Mouse (Mus musculus) limb, embryonic 12.5 days (tissue): ENCODE data around the gene Dnajc5g. TPM values are rescaled to one million over a fixed set of nuclear protein-coding genes. Genes with fewer than 3 reads are reported as not detected.

Experiments
- ATAC-seq: fragments of 200-750 bp; cut with Nextera tagmentation; 2 replicates; pipeline ENCODE4 v1.8.0; 2017; ENCODE audit warnings: low read depth, moderate TSS enrichment; ENCODE audit not compliant: insufficient number of reproducible peaks, insufficient read depth, low FRiP score, low TSS enrichment
- H3K27ac ChIP-seq: fragments of 300-500 bp; sonication (generic); 2 replicates; pipeline ENCODE4 v1.5.1; 2016; ENCODE audit warnings: mild to moderate bottlenecking, moderate library complexity
- H3K27me3 ChIP-seq: fragments of 300-500 bp; sonication (generic); 2 replicates; pipeline ENCODE4 v1.6.1; 2016; ENCODE audit warnings: mild to moderate bottlenecking, moderate library complexity
- H3K36me3 ChIP-seq: fragments of 300-500 bp; sonication (generic); 2 replicates; pipeline ENCODE4 v1.6.1; 2016; ENCODE audit warnings: mild to moderate bottlenecking, moderate library complexity
- H3K4me1 ChIP-seq: fragments of 300-500 bp; sonication (generic); replicated peaks from 2 replicates; pipeline ENCODE4 v1.6.1; 2016
- H3K4me2 ChIP-seq: fragments of 300-500 bp; sonication (generic); 2 replicates; pipeline ENCODE4 v1.6.1; 2016; ENCODE audit warnings: mild to moderate bottlenecking, moderate library complexity
- H3K4me3 ChIP-seq: fragments of 300-500 bp; sonication (generic); replicated peaks from 2 replicates; pipeline ENCODE4 v1.5.1; 2016; ENCODE audit warnings: mild to moderate bottlenecking
- H3K9ac ChIP-seq: fragments of 300-500 bp; sonication (generic); replicated peaks from 2 replicates; pipeline ENCODE4 v1.6.1; 2016; ENCODE audit warnings: mild to moderate bottlenecking, moderate library complexity
- H3K9me3 ChIP-seq: fragments of 300-500 bp; sonication (generic); 2 replicates; pipeline ENCODE4 v1.6.1; 2016; ENCODE audit warnings: mild to moderate bottlenecking, moderate library complexity
- WGBS: fragments of 180-500 bp; shearing (Covaris S2); methylation state at CpG from one replicate; pipeline ENCODE4 v1.1.7; 2016; 5-methylcytosine and 5-hydroxymethylcytosine counted together
- polyA plus RNA-seq: library from polyadenylated mRNA; unstranded; fragments of >200 nt; fragmentation: Nextera tagmentation; extraction: Ambion mirVana; gene quantifications from 2 replicates; pipeline ENCODE4 v1.2.1, GENCODE M21; 2016

Dnajc5g gene
- polyA plus RNA-seq, 1 experiment from 2014 or later = not detected

DNA sequence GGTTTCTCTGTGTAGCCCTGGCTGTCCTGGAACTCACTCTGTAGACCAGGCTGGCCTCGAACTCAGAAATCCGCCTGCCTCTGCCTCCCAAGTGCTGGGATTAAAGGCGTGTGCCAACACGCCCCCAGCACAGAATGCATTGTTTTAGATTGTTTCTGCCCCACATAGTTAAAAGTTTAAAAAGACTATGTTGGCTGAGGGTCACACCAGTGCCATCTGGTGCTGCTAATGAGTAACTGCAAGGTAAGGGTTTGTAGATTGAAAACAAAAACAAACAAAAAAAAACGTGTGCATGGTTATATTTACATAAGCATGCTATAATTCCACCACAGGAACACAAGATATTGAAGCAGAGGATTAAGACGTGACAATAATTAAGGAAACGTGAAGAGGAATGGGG, 4.7 kb downstream of the Dnajc5g start:
- no peak for ATAC-seq
- 35% methylated on average over 7 of the region's 7 CpGs for WGBS

DNA sequence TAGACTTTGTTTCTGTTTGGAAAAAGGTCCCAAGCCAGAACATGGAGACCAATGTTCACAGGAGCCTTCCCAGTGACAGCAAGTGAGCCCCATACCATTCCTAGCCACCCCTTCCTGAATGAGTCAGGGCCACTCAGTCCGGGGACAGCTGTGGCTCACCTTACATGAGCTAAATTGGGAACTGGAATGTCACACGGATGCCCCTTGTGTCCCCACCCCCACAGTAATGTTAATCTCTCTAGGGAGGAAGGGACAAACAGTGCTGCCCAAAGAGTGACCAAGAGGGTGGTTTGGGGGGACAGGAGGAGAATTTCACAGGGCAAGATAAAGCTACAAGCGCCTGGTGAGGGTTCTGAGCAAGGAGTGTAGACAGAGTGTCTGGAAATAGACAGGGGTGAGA, 10.3 kb downstream of the Dnajc5g start, which contains the start of gene Trim54:
Gene Trim54 (plus strand): TSS at position 359 of the 400 bp plus-strand sequence.
- Histone ChIP-seq H3K9ac (no peak within 1 kb of the TSS), H3K27ac (no peak within 1 kb of the TSS), H3K9me3 (peaks cover 6% of the 10 kb centered on the region; the same call in 1 of the 2 replicates), H3K27me3 (peaks cover 10% of the 10 kb centered on the region), H3K4me3 (no peak within 1 kb of the TSS), H3K36me3 (no peaks in the 10 kb centered on the region), H3K4me1 (no peaks in the 10 kb centered on the region), H3K4me2 (no peak within 1 kb of the TSS)
- no peak for ATAC-seq
- WGBS = 43% methylated on average over 3 of the region's 3 CpGs

More for the DNA sequence above, 4.7 kb downstream of the Dnajc5g start:
- Histone ChIP-seq H3K4me3 (no peak overlapping the region), H3K4me1 (no peaks in the 10 kb centered on the region), H3K9me3 (peaks cover 6% of the 10 kb centered on the region; the same call in 1 of the 2 replicates), H3K4me2 (no peak overlapping the region), H3K27ac (no peak overlapping the region), H3K36me3 (no peaks in the 10 kb centered on the region), H3K27me3 (peaks cover 5% of the 10 kb centered on the region; the same call in 1 of the 2 replicates), H3K9ac (no peak overlapping the region)

DNA sequence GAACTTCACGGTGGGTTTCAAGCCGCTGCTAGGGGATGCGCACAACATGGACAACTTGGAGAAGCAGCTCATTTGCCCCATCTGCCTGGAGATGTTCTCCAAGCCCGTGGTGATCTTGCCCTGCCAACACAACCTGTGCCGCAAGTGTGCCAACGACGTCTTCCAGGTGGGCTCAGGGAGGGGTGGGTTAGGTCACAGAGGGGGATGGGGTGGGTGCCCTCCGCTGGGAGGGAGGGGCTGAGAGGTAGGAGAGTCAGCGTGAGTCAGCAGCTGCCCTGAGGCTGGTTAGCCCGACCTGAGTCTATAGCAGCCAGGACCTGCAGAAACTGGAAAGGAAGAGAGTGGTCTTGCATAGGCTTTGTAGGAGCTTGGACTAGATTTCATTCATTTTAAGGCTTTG, 10.8 kb downstream of the Dnajc5g start:
- WGBS = 23% methylated on average over 10 of the region's 10 CpGs
- Histone ChIP-seq H3K36me3 (no peaks in the 10 kb centered on the region), H3K4me3 (no peak overlapping the region), H3K9me3 (peaks cover 6% of the 10 kb centered on the region; the same call in 1 of the 2 replicates), H3K9ac (no peak overlapping the region), H3K4me2 (no peak overlapping the region), H3K27me3 (peaks cover 10% of the 10 kb centered on the region), H3K4me1 (no peaks in the 10 kb centered on the region), H3K27ac (no peak overlapping the region)
- ATAC-seq = no peak

DNA sequence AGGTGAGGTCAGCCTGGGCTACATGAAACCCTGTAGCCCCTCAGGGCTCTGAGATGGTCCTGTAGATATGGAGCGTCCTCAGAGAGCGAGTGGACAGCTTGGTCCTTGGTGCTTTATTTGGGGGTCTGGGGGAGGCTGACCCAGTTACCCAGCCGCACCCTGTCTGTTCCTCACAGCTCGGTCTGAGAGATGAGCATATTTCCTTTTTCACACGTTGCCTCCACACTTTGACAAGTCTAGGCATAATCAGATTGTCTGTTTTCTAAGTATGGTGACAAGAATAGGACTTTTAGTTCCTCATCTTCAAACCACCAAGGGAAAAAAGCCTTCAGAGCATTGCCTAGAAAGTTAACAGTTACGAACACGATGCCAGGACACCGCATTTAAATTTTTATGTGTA, 15.0 kb downstream of the Dnajc5g start:
- Histone ChIP-seq H3K4me2 (no peak overlapping the region), H3K27me3 (peaks cover 10% of the 10 kb centered on the region), H3K9me3 (no peaks in the 10 kb centered on the region), H3K27ac (no peak overlapping the region), H3K4me3 (no peak overlapping the region), H3K9ac (no peak overlapping the region), H3K4me1 (no peaks in the 10 kb centered on the region), H3K36me3 (no peaks in the 10 kb centered on the region)
- no peak for ATAC-seq
- 84% methylated on average over 8 of the region's 8 CpGs for WGBS

DNA sequence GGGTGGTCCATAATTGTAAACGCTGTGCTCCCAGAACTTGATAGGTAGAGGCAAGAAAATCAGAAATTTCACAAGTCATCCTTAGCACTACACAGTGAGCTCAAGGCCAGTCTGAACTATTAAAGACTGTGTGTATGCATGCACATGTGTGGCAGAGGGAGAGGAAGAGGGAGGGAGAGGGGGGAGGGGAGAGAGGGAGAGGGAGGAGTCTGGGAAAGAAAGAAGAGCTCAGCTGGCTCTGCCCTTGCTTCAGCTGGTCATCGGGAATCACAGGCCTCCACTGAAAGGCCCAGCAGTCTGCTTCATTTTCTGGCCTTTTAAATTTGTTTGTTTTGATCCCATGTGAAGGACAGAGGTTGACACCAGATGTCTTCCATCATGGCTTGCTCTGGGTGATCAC, 17.4 kb downstream of the Dnajc5g start:
- ATAC-seq = no peak

DNA sequence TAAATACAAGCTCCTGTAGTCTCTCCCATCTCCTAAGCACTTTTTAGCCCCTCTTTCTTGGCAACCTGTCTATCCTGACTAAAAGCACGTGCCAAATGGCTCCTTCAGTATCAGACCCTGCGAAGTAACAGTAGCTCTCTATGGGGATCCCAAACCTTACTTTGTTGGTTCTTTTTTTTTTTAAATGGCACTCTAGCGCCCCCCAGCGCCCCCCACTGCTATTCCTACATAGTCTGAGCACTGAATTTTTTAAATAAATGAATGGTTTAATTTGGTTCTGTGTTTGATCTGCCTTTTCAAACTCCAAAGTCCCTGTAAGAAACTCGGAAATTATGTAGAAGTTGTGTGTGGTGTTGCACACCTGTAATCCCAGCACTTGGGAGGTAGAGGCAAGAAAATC, 20.0 kb downstream of the Dnajc5g start:
- Histone ChIP-seq H3K4me2 (no peak overlapping the region), H3K4me1 (no peaks in the 10 kb centered on the region), H3K27me3 (peaks cover 6% of the 10 kb centered on the region), H3K36me3 (no peaks in the 10 kb centered on the region), H3K9ac (no peak overlapping the region), H3K9me3 (no peaks in the 10 kb centered on the region), H3K4me3 (no peak overlapping the region), H3K27ac (no peak overlapping the region)
- no peak for ATAC-seq
- 36% methylated on average over 5 of the region's 5 CpGs for WGBS

More for the DNA sequence above, 17.4 kb downstream of the Dnajc5g start:
- Histone ChIP-seq H3K27me3 (no peaks in the 10 kb centered on the region), H3K4me2 (no peak overlapping the region), H3K4me3 (no peak overlapping the region), H3K4me1 (no peaks in the 10 kb centered on the region), H3K36me3 (no peaks in the 10 kb centered on the region), H3K9ac (no peak overlapping the region), H3K27ac (no peak overlapping the region), H3K9me3 (no peaks in the 10 kb centered on the region)
- WGBS = 46% methylated on average over 2 of the region's 2 CpGs

DNA sequence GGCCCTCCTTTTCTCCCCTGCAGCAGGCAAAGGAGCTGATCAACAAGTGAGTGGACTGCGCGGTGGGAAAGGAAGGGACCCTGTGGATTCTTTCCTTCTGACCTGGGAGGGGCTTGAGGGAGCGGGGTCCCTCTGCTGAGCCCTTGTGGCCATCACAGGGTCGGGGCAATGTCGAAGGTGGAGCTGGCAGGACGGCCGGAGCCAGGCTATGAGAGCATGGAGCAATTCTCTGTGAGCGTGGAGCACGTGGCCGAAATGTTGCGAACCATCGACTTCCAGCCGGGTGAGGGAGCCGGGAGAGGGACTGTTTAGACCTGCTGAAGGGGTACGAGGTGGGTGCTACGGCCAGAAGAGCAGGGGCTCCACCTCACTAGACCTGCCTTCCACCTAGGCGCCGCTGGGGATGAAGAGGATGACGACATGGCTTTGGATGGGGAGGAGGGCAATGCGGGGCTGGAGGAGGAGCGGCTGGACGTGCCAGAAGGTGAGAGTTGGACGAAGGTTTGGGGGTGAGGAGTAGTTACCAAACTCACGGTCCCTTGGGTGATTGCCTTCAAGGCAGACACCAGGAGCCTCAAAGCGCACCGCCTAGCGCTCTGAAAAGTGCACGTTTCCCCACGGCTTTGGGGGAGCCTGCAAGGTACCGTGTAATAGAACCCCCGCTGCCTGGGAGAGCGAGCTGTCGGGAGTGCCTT, 30.8 kb downstream of the Dnajc5g start:
- H3K4me1 ChIP-seq = peaks cover 21% of the 10 kb centered on the region
- H3K4me2 ChIP-seq = peak overlapping the region; percentile 42
- ATAC-seq = no peak

DNA sequence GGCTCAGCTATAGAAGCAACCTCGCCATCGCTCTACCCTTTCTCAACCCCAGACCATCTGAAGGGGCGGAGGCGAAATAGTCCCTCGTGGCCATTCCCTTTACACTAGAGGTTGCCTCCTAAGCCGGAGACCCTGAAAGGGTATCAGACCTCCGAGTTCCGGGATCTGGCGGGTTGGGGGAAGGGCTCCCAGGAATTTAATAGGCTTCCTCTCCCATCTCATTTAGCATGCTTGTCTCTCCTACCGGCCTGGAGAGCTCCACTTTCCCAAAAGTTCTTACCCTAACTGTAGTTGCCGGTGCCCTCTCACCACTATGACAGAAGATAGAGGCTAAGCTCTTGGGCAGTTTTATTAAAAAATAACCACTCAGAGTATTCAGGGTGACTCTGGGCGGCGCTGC, 31.6 kb downstream of the Dnajc5g start:
- no peak overlapping the region for H3K27ac ChIP-seq
- peaks cover 9% of the 10 kb centered on the region; the same call in 1 of the 2 replicates for H3K36me3 ChIP-seq
- H3K4me1 ChIP-seq = peaks cover 21% of the 10 kb centered on the region
- peaks cover 67% of the 10 kb centered on the region for H3K27me3 ChIP-seq
- no peak for ATAC-seq
- H3K9ac ChIP-seq = no peak overlapping the region
- 2% methylated on average over 13 of the region's 13 CpGs for WGBS
- H3K4me3 ChIP-seq = peak overlapping the region; percentile 27
- peak overlapping the region; percentile 42 for H3K4me2 ChIP-seq
- H3K9me3 ChIP-seq = no peaks in the 10 kb centered on the region

More for the DNA sequence above, 30.8 kb downstream of the Dnajc5g start:
- WGBS = 1% methylated on average over 33 of the region's 33 CpGs
- H3K36me3 ChIP-seq = peaks cover 8% of the 10 kb centered on the region; the same call in 1 of the 2 replicates
- H3K27ac ChIP-seq = no peak overlapping the region
- H3K9ac ChIP-seq = no peak overlapping the region
- H3K27me3 ChIP-seq = peaks cover 67% of the 10 kb centered on the region
- peak overlapping the region; percentile 27 for H3K4me3 ChIP-seq
- H3K9me3 ChIP-seq = no peaks in the 10 kb centered on the region

DNA sequence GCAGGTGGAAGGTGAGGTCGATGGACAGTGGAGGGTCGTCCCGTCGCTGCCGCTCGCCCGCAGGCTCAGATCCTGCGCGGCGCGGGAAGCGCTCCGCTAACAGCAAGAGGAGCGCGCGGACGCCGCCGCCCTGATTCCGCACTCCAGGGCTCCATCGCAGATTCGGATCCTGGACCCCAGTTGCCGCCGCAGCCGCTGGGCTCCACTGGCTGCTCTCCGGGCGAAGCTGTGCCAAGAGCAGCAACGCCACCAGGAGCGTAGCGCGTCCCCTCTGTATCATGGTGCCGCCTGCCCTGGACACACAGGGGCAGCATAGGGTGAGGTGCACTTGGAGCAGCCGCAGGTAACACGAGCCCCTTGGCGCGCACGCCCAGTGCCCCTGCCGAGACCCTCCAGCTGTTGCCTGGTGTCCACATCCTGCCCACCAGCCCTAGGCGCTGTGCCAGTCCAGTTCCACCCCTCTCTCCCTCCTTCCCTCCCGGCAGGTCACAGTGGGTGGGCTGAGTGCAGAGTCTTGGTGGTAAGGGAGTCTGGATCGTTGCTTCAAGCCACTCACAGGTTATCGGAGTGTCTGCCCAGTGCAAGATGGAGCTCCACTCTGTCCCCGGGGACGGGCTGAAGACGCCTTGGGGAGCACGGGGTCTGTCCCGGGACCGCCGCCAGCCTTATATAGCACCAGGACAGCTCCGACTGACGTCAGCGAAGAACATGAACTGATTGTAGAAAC, 32.3 kb downstream of the Dnajc5g start, which contains the start of gene Ucn:
Gene Ucn (minus strand): TSS at position 589 of the 727 bp plus-strand sequence.
- Histone ChIP-seq H3K36me3 (peaks cover 12% of the 10 kb centered on the region; the same call in 1 of the 2 replicates), H3K4me1 (peaks cover 21% of the 10 kb centered on the region), H3K4me3 (peak within 1 kb of the TSS; percentile 27), H3K27ac (no peak within 1 kb of the TSS), H3K9me3 (no peaks in the 10 kb centered on the region), H3K27me3 (peaks cover 67% of the 10 kb centered on the region), H3K4me2 (peak within 1 kb of the TSS; percentile 42), H3K9ac (no peak within 1 kb of the TSS)
- WGBS = 2% methylated on average over 52 of the region's 52 CpGs
- 0 out of 2 replicates have a peak, but pooled peaks have one; percentile 15 for ATAC-seq

DNA sequence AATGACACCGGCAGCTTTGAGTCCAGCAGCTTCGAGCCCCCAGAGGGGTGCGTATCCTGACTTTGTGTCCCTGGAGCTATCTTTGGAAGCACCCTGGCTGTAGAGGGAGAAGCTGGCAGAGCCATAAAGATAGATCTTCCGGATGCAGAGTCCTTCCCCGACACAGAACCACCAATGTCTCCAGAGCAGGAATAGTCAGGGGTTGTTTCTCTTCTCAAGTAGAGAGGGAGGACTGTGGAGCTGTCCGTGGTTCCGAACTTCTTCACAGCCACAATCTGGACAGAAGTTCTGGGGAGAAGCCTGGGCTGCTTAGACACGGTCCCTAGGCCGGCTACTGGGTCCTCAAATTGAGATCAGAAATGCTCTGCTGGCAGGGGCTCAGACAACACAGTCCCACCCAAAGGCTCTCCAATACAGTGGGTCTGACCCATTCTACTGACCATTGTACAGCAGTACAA, 32.9 kb downstream of the Dnajc5g start:
- WGBS = 17% methylated on average over 9 of the region's 9 CpGs
- Histone ChIP-seq H3K27me3 (peaks cover 62% of the 10 kb centered on the region), H3K9me3 (no peaks in the 10 kb centered on the region), H3K4me3 (peak overlapping the region; percentile 27), H3K4me2 (no peak overlapping the region), H3K4me1 (peaks cover 21% of the 10 kb centered on the region), H3K27ac (no peak overlapping the region), H3K36me3 (peaks cover 17% of the 10 kb centered on the region; the same call in 1 of the 2 replicates), H3K9ac (no peak overlapping the region)
- no peak for ATAC-seq

DNA sequence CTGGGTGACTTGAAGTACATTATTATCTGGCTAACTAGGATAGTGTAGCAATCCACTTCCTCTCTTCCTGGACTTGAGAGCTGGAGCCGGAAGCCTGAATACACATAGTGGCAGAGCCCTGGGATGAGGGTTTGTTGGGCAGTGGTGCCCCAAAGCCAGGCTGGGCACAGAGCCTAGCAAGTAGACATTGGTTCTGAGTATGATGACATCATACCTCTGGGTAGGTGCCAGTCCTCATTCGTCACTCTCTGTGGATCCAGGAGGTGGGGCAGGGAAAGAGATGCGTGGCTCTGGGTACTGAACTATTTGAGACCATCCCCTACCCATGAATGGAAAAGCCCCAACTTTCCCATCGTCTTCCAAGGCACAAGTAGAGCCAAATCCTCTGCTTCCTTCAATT, 43.7 kb downstream of the Dnajc5g start:
- peaks cover 50% of the 10 kb centered on the region for H3K36me3 ChIP-seq
- peaks cover 10% of the 10 kb centered on the region for H3K4me1 ChIP-seq
- H3K27me3 ChIP-seq = no peaks in the 10 kb centered on the region
- no peak overlapping the region for H3K9ac ChIP-seq
- H3K4me3 ChIP-seq = no peak overlapping the region
- no peak for ATAC-seq
- no peak overlapping the region for H3K27ac ChIP-seq
- 93% methylated on average over 4 of the region's 4 CpGs for WGBS
- H3K4me2 ChIP-seq = no peak overlapping the region
- no peaks in the 10 kb centered on the region for H3K9me3 ChIP-seq
